Mouse (Mus musculus) heart, embryonic 16.5 days (tissue): Measurements from ENCODE around the gene Nkapl. TPM values are rescaled to one million over a fixed set of nuclear protein-coding genes. Genes with fewer than 3 reads are reported as not detected.

ENCODE experiments used
- microRNA counts: library from miRNA; unstranded; fragments of <30 nt; microRNA quantifications from one replicate; lab custom pipeline; 2016
- microRNA-seq: library from miRNA; unstranded; fragments of <30 nt; microRNA quantifications from one replicate; pipeline ENCODE4, GENCODE M21; 2017
- polyA plus RNA-seq: library from polyadenylated mRNA; unstranded; fragments of >200 nt; fragmentation: Nextera tagmentation; extraction: Ambion mirVana; gene quantifications from 2 replicates; pipeline ENCODE4 v1.2.1, GENCODE M21; 2015

The Nkapl gene
- polyA plus RNA-seq, 1 experiment from 2014 or later, result 1.5 TPM

MicroRNAs within 50 kb of the gene (microRNA counts, 519-probe panel; counts per million panel counts)
- 2,732 counts per million, percentile 70 among the panel's probes with 10 or more counts for microRNA mmu-miR-1896 (lab: Ali Mortazavi, UCI)

Small RNA genes within 50 kb of the gene (microRNA-seq; reads per million reads assigned to microRNA genes)
- gene Mir1896, result not detected

Other genes with a start within 250 kb of the Nkapl start
- not detected in 2 replicates for gene Gpx5, start 175.8 kb downstream of the Nkapl start, polyA plus RNA-seq
- gene Gpx6, start 156.4 kb downstream of the Nkapl start, polyA plus RNA-seq, result 0.21 TPM in 1 of 2 replicates, not detected in the other
- gene Olfr1367, start 121.6 kb downstream of the Nkapl start, polyA plus RNA-seq, result not detected in 2 replicates
- gene Zscan12, start 105.7 kb downstream of the Nkapl start, polyA plus RNA-seq, result 7.2 and 9.1 TPM in 2 replicates
- gene Zkscan3, start 65.8 kb downstream of the Nkapl start, polyA plus RNA-seq, result 70.4 and 73.1 TPM in 2 replicates
- 3.2 and 3.9 TPM in 2 replicates for gene Pgbd1, start 27.5 kb downstream of the Nkapl start, polyA plus RNA-seq
- 25.2 and 25.8 TPM in 2 replicates for gene Zscan26, start 14.8 kb downstream of the Nkapl start, polyA plus RNA-seq
- 1.9 and 2.2 TPM in 2 replicates for gene Zkscan4, start 10.4 kb upstream of the Nkapl start, polyA plus RNA-seq
- not detected in 2 replicates for gene Gm10065, start 10.9 kb upstream of the Nkapl start, polyA plus RNA-seq
- gene AK157302, start 26.7 kb upstream of the Nkapl start, polyA plus RNA-seq, result 0.77 and 4.1 TPM in 2 replicates
- gene Gm11273, start 32.9 kb upstream of the Nkapl start, polyA plus RNA-seq, result 20.3 and 62.4 TPM in 2 replicates
- gene Zkscan8, start 62.6 kb upstream of the Nkapl start, polyA plus RNA-seq, result 3.7 and 4.7 TPM in 2 replicates
- gene Olfr1366, start 74.3 kb upstream of the Nkapl start, polyA plus RNA-seq, result 0.04 TPM in 1 of 2 replicates, not detected in the other
- not detected in 2 replicates for gene Olfr1535, start 91.4 kb upstream of the Nkapl start, polyA plus RNA-seq
- not detected in 2 replicates for gene Olfr1364, start 113.2 kb upstream of the Nkapl start, polyA plus RNA-seq
- gene Olfr1362, start 145.5 kb upstream of the Nkapl start, polyA plus RNA-seq, result not detected in 2 replicates
- gene Olfr11, start 174.0 kb upstream of the Nkapl start, polyA plus RNA-seq, result not detected in 2 replicates
- not detected in 2 replicates for gene Olfr1361, start 194.9 kb upstream of the Nkapl start, polyA plus RNA-seq
- not detected in 2 replicates for gene Olfr1360, start 208.9 kb upstream of the Nkapl start, polyA plus RNA-seq
- not detected in 2 replicates for gene Olfr1359, start 229.6 kb upstream of the Nkapl start, polyA plus RNA-seq
- gene Hist1h2bl, start 247.6 kb upstream of the Nkapl start, polyA plus RNA-seq, result 0.86 and 1.7 TPM in 2 replicates
- gene Hist1h2ai, start 247.9 kb upstream of the Nkapl start, polyA plus RNA-seq, result 4.3 and 8.1 TPM in 2 replicates
- gene Hist1h3h, start 249.2 kb upstream of the Nkapl start, polyA plus RNA-seq, result 4.8 and 6.2 TPM in 2 replicates